Mouse (Mus musculus): ENCODE results near the gene Prtn3. TPM values are rescaled to one million over a fixed set of nuclear protein-coding genes. Genes with fewer than 3 reads are reported as not detected.
A peak's percentile ranks its signal among the peaks of the same experiment; 100 is the strongest.

Prtn3 gene
- total and polyA plus RNA-seq, 3 experiments: 0.30 to 0.39 TPM; not detected in 1

DNA sequence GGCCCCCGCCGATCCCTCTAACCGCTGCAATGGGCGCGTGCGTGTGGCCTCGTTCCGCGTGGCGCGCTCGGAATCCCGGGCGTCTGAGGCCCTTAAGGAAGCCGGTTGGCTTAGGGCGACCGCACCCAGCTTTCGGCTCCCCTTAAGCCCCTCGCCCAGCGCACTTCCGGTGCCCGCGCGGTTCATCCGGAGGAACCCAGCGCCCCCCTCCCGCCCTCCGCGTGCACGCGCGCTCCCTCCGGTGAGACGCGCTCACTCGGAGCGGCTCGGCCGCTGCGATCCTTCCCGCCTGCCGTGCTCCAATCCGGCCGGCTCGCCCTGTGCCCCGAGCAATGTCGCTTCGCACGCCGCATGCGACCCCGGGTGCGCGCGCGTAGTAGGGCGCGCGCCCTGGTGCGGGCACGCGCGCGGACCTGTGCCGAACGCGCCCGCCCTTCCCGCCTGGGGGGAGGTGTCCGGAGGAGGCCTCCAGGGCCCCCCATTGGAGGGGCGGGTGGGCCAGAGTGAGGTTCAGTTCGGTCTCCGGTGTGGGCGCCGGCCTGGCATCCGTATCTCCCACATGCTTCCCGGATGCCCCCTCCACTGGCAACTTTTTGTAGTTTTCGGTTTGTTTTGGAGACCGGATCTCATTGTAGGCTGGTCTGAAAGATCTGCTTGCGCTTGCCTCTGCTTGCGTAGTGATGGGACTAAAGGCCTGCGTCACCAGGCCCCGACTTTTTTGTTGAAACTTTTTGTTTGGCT is 19.3 kb upstream of the Prtn3 start:
- Histone ChIP-seq H3K9ac (ENCODE audit: insufficient read depth, low read depth) (peak overlapping the region; percentile 99), H3K79me2 (replicated peaks; ENCODE audit: control insufficient read depth, extremely low read depth, insufficient read depth, poor library complexity, severe bottlenecking) (peaks cover 54% of the 10 kb centered on the region), H3K4me2 (ENCODE audit: insufficient read depth, low read depth, poor library complexity, severe bottlenecking) (peak overlapping the region; percentile 53), H3K27ac (ENCODE audit: insufficient read depth, low read depth) (peak overlapping the region; percentile 98), H3K27me3 (replicated peaks) (no peaks in the 10 kb centered on the region), H3K4me1 (ENCODE audit: control insufficient read depth in 1 of 2, insufficient read depth in 2 of 2) (peaks cover 17 to 55% of the 10 kb centered on the region in 2 experiments), H3K9me3 (replicated peaks; ENCODE audit: low read length) (no peaks in the 10 kb centered on the region), H3K36me3 (replicated peaks in 1 of 2; ENCODE audit: control insufficient read depth in 1 of 2, insufficient read depth in 1 of 2, low read length in 1 of 2) (peaks cover 37 to 44% of the 10 kb centered on the region in 2 experiments), H3K4me3 (replicated peaks in 1 of 3; ENCODE audit: low read depth in 2 of 3, low read length in 2 of 3, poor library complexity in 1 of 3) (peak overlapping the region; percentile 90 to 100 (median 100))
- dilution Hi-C loops (cut with MboI; ENCODE audit: extremely low pct_ligation_motif_present, extremely low pct_unique_long_range_greater_than_20kb, low sequenced_read_pairs) (no loop called here), in situ Hi-C loops (cut with MboI; ENCODE audit: low pct_ligation_motif_present, low pct_unique_long_range_greater_than_20kb, low sequenced_read_pairs) (no loop called here)
- peak; percentile 14; the same call in 1 of the 2 replicates for TF ChIP-seq ELF1 (IDR thresholded peaks at IDR 0.05; ENCODE audit: low read depth, low read length)
- peak; percentile 74 for TF ChIP-seq SIN3A (IDR thresholded peaks at IDR 0.05; ENCODE audit: low read length)
- TF ChIP-seq BHLHE40 (IDR thresholded peaks at IDR 0.05; ENCODE audit: low read depth, low read length): peak; percentile 38
- TF ChIP-seq ETS1 (conservative IDR thresholded peaks at IDR 0.05; ENCODE audit: low read depth, low read length): no peak
- TF ChIP-seq ZKSCAN1 (IDR thresholded peaks at IDR 0.05; ENCODE audit: borderline replicate concordance, low read depth, low read length): no peak
- TF ChIP-seq POLR2AphosphoS2 (IDR thresholded peaks at IDR 0.05; ENCODE audit: low read depth, low read length): no peak
- TF ChIP-seq NELFE (IDR thresholded peaks at IDR 0.05; ENCODE audit: low read depth, low read length): no peak
- TF ChIP-seq RCOR1 (conservative IDR thresholded peaks at IDR 0.05; ENCODE audit: low read depth, low read length): 0 out of 2 replicates have a peak, but pooled peaks have one; percentile 14
- TF ChIP-seq ZMIZ1 (IDR thresholded peaks at IDR 0.05; ENCODE audit: low read depth, low read length): peak; percentile 7; the same call in 1 of the 2 replicates
- TF ChIP-seq UBTF (IDR thresholded peaks at IDR 0.05; ENCODE audit: low read depth, low read length): peak; percentile 64; the same call in 1 of the 2 replicates
- peak; percentile 19; the same call in 1 of the 2 replicates for TF ChIP-seq MYC (IDR thresholded peaks at IDR 0.05; ENCODE audit: low read depth, low read length)
- TF ChIP-seq MXI1 (IDR thresholded peaks at IDR 0.05; ENCODE audit: low read depth, low read length): peak; percentile 18
- DNase-seq (ENCODE audit: extremely low read depth): peak; percentile 52

DNA sequence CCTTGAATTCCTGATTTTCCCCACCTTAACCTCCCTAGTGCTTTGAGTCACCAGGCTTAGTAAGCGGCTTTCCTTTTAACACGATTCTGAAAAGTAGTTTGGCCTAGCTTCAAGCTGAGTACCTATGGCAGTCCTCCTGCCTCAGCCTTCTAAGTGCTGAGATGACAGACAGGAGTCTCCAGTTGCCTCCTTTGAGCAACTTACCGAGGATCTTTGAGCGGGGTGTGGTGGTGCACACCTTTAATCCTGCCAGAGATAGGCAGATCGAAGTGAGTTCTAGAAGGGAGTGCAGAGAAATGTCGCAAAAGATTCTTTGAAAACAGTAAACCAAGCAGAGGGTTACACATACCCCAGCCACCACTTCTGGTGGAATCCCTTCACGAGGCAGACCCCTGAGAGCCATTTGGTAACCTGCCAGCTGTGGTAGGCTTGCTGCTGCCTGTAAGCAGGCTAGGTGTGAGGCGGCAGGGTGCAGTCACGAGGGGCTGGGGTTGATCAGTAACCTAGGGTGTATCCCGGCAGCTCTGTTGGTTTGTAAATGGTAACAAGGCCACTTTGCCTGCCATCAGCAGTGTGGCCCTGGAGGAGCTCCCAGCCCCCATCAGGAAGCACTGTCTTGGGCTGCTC is 18.6 kb upstream of the Prtn3 start:
- peak overlapping the region; percentile 90 to 100 (median 100) for H3K4me3 ChIP-seq (replicated peaks in 1 of 3; ENCODE audit: low read depth in 2 of 3, low read length in 2 of 3, poor library complexity in 1 of 3)
- in situ Hi-C loops (cut with MboI; ENCODE audit: low pct_ligation_motif_present, low pct_unique_long_range_greater_than_20kb, low sequenced_read_pairs): no loop called here
- no peak overlapping the region for H3K27ac ChIP-seq (ENCODE audit: insufficient read depth, low read depth)
- peak overlapping the region; percentile 53 for H3K4me2 ChIP-seq (ENCODE audit: insufficient read depth, low read depth, poor library complexity, severe bottlenecking)
- H3K79me2 ChIP-seq (replicated peaks; ENCODE audit: control insufficient read depth, extremely low read depth, insufficient read depth, poor library complexity, severe bottlenecking): peaks cover 59% of the 10 kb centered on the region
- no peaks in the 10 kb centered on the region for H3K27me3 ChIP-seq (replicated peaks)
- H3K4me1 ChIP-seq (ENCODE audit: control insufficient read depth in 1 of 2, insufficient read depth in 2 of 2): peaks cover 15 to 49% of the 10 kb centered on the region in 2 experiments
- dilution Hi-C loops (cut with MboI; ENCODE audit: extremely low pct_ligation_motif_present, extremely low pct_unique_long_range_greater_than_20kb, low sequenced_read_pairs): no loop called here
- H3K36me3 ChIP-seq (replicated peaks in 1 of 2; ENCODE audit: control insufficient read depth in 1 of 2, insufficient read depth in 1 of 2, low read length in 1 of 2): peaks cover 44 to 49% of the 10 kb centered on the region in 2 experiments
- 0 out of 2 replicates have a peak, but pooled peaks have one; percentile 23 for TF ChIP-seq SIN3A (IDR thresholded peaks at IDR 0.05; ENCODE audit: low read length)
- no peak for TF ChIP-seq ZKSCAN1 (IDR thresholded peaks at IDR 0.05; ENCODE audit: borderline replicate concordance, low read depth, low read length)
- peak overlapping the region; percentile 99 for H3K9ac ChIP-seq (ENCODE audit: insufficient read depth, low read depth)
- no peaks in the 10 kb centered on the region for H3K9me3 ChIP-seq (replicated peaks; ENCODE audit: low read length)
- DNase-seq (ENCODE audit: extremely low read depth): no peak
